Mouse (Mus musculus) G1E (cell line): ENCODE measurements around the gene Ahcy.

Experiments
- CTCF ChIP-seq: IDR thresholded peaks from 2 replicates; pipeline ENCODE4 v1.5.1; 2012; ENCODE audit warnings: low read depth, low read length, inconsistent platforms, mixed read lengths
- GATA1 ChIP-seq: IDR thresholded peaks from 2 replicates; pipeline ENCODE4 v1.6.1; 2012; ENCODE audit warnings: borderline replicate concordance, low read length, inconsistent platforms, mixed read lengths
- GATA2 ChIP-seq: IDR thresholded peaks from 2 replicates; pipeline ENCODE4 v1.6.1; 2012; ENCODE audit warnings: low read depth, low read length, inconsistent platforms, borderline replicate concordance
- POLR2AphosphoS5 ChIP-seq: IDR thresholded peaks from 2 replicates; pipeline ENCODE4 v1.6.1; 2012; ENCODE audit warnings: low read depth, low read length, inconsistent platforms; ENCODE audit not compliant: insufficient replicate concordance
- TAL1 ChIP-seq: conservative IDR thresholded peaks from 2 replicates; pipeline ENCODE4 v1.6.1; 2012; ENCODE audit warnings: low read depth, low read length, inconsistent platforms, mixed read lengths

GRCm38 (mm10) chr2:155099421-155099820 is 25.1 kb upstream of the Ahcy start:
- no peak for TF ChIP-seq CTCF
- TF ChIP-seq GATA2, result no peak
- no peak for TF ChIP-seq GATA1
- no peak for TF ChIP-seq POLR2AphosphoS5
- no peak for TF ChIP-seq TAL1
